Mouse (Mus musculus) kidney, postnatal 0 days (tissue): ENCODE data around the gene Pde4d. TPM values are rescaled to one million over a fixed set of nuclear protein-coding genes. Genes with fewer than 3 reads are reported as not detected.

Experiments
- ATAC-seq: fragments of 200-750 bp; cut with Nextera tagmentation; replicated peaks from 2 replicates; pipeline ENCODE4 v1.8.0; 2017; ENCODE audit warnings: low read depth, moderate number of reproducible peaks, moderate TSS enrichment, moderate library complexity; ENCODE audit not compliant: low FRiP score
- DNase-seq: peaks from one replicate; pipeline ENCODE4 v3.0.0-alpha.2; 2016; ENCODE audit warnings: low spot score
- H3K27ac ChIP-seq: fragments of 300-500 bp; sonication (generic); 2 replicates; pipeline ENCODE4 v1.5.1; 2014; ENCODE audit warnings: mild to moderate bottlenecking
- H3K27me3 ChIP-seq: fragments of 300-500 bp; sonication (generic); 2 replicates; pipeline ENCODE4 v1.6.1; 2014; ENCODE audit warnings: low read length, mixed read lengths; ENCODE audit not compliant: insufficient read depth
- H3K36me3 ChIP-seq: fragments of 300-500 bp; sonication (generic); 2 replicates; pipeline ENCODE4 v1.6.1; 2014; ENCODE audit warnings: low read length, mixed read lengths; ENCODE audit not compliant: insufficient read depth
- H3K4me1 ChIP-seq: fragments of 300-500 bp; sonication (generic); replicated peaks from 2 replicates; pipeline ENCODE4 v1.6.1; 2014; ENCODE audit warnings: antibody characterized with exemption, low read length, mixed read lengths; ENCODE audit not compliant: insufficient read depth
- H3K4me2 ChIP-seq: fragments of 300-500 bp; sonication (generic); 2 replicates; pipeline ENCODE4 v1.6.1; 2014; ENCODE audit warnings: mild to moderate bottlenecking, low read length, moderate library complexity, mixed read lengths
- H3K4me3 ChIP-seq: fragments of 300-500 bp; sonication (generic); replicated peaks from 2 replicates; pipeline ENCODE4 v1.5.1; 2014; ENCODE audit warnings: low read depth, low read length
- H3K9ac ChIP-seq: fragments of 300-500 bp; sonication (generic); 2 replicates; pipeline ENCODE4 v1.6.1; 2014; ENCODE audit warnings: low read depth, low read length
- H3K9me3 ChIP-seq: fragments of 300-500 bp; sonication (generic); replicated peaks from 2 replicates; pipeline ENCODE4 v1.6.1; 2016; ENCODE audit warnings: low read length, inconsistent platforms, mixed read lengths
- CTCF ChIP-seq: IDR thresholded peaks from 2 replicates; pipeline ENCODE4 v1.5.1; 2016; ENCODE audit warnings: antibody characterized with exemption, low read depth, mild to moderate bottlenecking, moderate library complexity
- WGBS: fragments of 180-500 bp; shearing (Covaris S2); extraction: QIAGEN DNeasy Blood & Tissue Kit; methylation state at CpG from one replicate; pipeline ENCODE4 v1.1.7; 2014; 5-methylcytosine and 5-hydroxymethylcytosine counted together
- polyA plus RNA-seq: library from polyadenylated mRNA; unstranded; fragments of >200 nt; fragmentation: Nextera tagmentation; extraction: Ambion mirVana; gene quantifications from 2 replicates; pipeline ENCODE4 v1.2.1, GENCODE M21; 2015

Gene Pde4d
- polyA plus RNA-seq, 1 experiment from 2014 or later, result 7.1 TPM

- 45% methylated on average over 7 of the region's 7 CpGs for WGBS
- no peak overlapping the region for H3K9ac ChIP-seq
- DNase-seq (no peak), ATAC-seq (no peak)
- H3K27me3 ChIP-seq, result no peaks in the 10 kb centered on the region
- no peak overlapping the region for H3K4me3 ChIP-seq
- H3K4me1 ChIP-seq, result no peaks in the 10 kb centered on the region
- H3K9me3 ChIP-seq, result no peaks in the 10 kb centered on the region
- TF ChIP-seq CTCF, result no peak
- H3K4me2 ChIP-seq, result no peak overlapping the region
- no peaks in the 10 kb centered on the region for H3K36me3 ChIP-seq
- H3K27ac ChIP-seq, result no peak overlapping the region
These were observed 1202.9 kb downstream of the Pde4d start for GRCm38 (mm10) chr13:109652631-109653030.

DNA sequence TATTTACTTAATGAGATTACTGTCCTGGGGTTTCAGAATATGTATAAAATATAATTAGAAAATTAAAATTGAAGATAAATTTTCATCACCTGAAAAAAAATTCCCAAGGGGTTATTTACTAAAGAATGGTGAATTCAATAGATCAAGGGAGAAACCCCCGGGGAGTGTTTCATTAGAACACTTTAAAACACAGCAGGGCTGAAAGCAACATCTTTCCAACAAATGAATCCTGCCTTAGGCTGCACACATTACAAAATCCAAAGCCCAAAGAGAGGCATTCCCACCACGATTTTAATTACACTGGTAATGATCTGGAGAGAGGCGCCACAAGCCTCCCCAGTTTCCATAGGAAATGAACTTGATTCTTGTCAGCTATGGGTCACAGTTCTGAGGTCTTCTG lies 1205.6 kb downstream of the Pde4d start:
- no peak overlapping the region for H3K27ac ChIP-seq
- 45% methylated on average over 3 of the region's 3 CpGs for WGBS
- H3K4me3 ChIP-seq, result no peak overlapping the region
- TF ChIP-seq CTCF, result no peak
- H3K4me2 ChIP-seq, result no peak overlapping the region
- H3K36me3 ChIP-seq, result no peaks in the 10 kb centered on the region
- H3K9ac ChIP-seq, result no peak overlapping the region
- H3K27me3 ChIP-seq, result no peaks in the 10 kb centered on the region
- DNase-seq (no peak), ATAC-seq (no peak)
- no peaks in the 10 kb centered on the region for H3K4me1 ChIP-seq
- H3K9me3 ChIP-seq, result no peaks in the 10 kb centered on the region

- no peak overlapping the region for H3K4me2 ChIP-seq
- H3K9me3 ChIP-seq, result no peaks in the 10 kb centered on the region
- ATAC-seq (no peak), DNase-seq (no peak)
- no peak overlapping the region for H3K9ac ChIP-seq
- H3K4me3 ChIP-seq, result no peak overlapping the region
- no peak for TF ChIP-seq CTCF
- no peak overlapping the region for H3K27ac ChIP-seq
- H3K36me3 ChIP-seq, result no peaks in the 10 kb centered on the region
- H3K27me3 ChIP-seq, result no peaks in the 10 kb centered on the region
- H3K4me1 ChIP-seq, result no peaks in the 10 kb centered on the region; the same call in 1 of the 2 replicates
- WGBS, result 67% methylated on average over 6 of the region's 6 CpGs
These were observed 1209.4 kb downstream of the Pde4d start for GRCm38 (mm10) chr13:109659103-109659502.

DNA sequence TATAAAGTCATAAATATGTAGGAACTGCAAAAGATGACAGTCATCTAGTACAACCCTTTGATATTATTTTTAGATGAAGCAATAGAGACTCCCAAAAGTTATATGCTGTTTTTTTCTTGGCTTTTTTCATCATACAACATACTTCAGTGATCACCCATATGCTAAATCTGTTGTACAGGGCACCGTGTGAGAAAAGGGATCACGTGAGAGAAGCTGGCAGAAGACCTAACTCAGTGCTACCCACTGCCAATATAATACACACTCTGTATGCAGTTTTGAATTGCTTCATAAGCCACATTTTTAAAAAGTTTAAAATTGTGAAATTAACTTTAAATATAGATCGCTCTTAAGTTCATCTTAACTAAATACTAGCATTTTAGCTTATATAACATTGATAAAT lies 1211.6 kb downstream of the Pde4d start:
- ATAC-seq (no peak), DNase-seq (no peak)
- H3K36me3 ChIP-seq, result no peaks in the 10 kb centered on the region
- no peaks in the 10 kb centered on the region for H3K27me3 ChIP-seq
- H3K4me2 ChIP-seq, result no peak overlapping the region
- H3K27ac ChIP-seq, result no peak overlapping the region
- H3K4me3 ChIP-seq, result no peak overlapping the region
- H3K4me1 ChIP-seq, result no peaks in the 10 kb centered on the region; the same call in 1 of the 2 replicates
- WGBS, result 92% methylated on average over 3 of the region's 3 CpGs
- no peak for TF ChIP-seq CTCF
- no peak overlapping the region for H3K9ac ChIP-seq
- no peaks in the 10 kb centered on the region for H3K9me3 ChIP-seq

DNA sequence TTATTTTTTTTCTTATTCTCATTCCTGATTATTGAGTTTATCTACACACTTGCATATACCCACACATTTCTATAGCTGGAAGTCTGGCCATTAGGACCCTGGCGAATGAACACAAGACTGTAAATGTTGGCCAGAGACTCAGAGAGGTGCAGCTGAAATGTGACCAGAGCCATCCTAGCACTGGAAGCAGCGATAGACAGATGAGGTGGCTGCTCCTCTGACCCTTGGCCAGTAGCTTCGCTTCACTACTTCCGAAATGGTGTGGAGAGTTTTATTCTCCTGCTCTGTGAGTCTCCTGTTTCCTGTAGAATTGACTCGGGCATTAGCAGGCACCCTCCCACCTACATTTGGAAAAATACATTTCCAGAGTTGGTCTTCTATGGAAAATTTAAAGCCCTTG lies 1212.4 kb downstream of the Pde4d start:
- Histone ChIP-seq H3K9ac (no peak overlapping the region), H3K9me3 (no peaks in the 10 kb centered on the region), H3K36me3 (no peaks in the 10 kb centered on the region), H3K4me1 (no peaks in the 10 kb centered on the region; the same call in 1 of the 2 replicates), H3K27ac (peak overlapping the region; percentile 32; the same call in 1 of the 2 replicates), H3K4me2 (peak overlapping the region; percentile 11; the same call in 1 of the 2 replicates), H3K27me3 (no peaks in the 10 kb centered on the region), H3K4me3 (no peak overlapping the region)
- peak; percentile 77 for DNase-seq
- 21% methylated on average over 5 of the region's 5 CpGs for WGBS
- peak; percentile 86; the same call in 1 of the 2 replicates for ATAC-seq
- TF ChIP-seq CTCF, result no peak

GRCm38 (mm10) chr13:109662731-109663130 lies 1213.0 kb downstream of the Pde4d start:
- DNase-seq (no peak), ATAC-seq (peak; percentile 48; the same call in 1 of the 2 replicates)
- 26% methylated on average over 3 of the region's 3 CpGs for WGBS
- Histone ChIP-seq H3K9me3 (no peaks in the 10 kb centered on the region), H3K27ac (peak overlapping the region; percentile 32; the same call in 1 of the 2 replicates), H3K4me3 (no peak overlapping the region), H3K4me2 (no peak overlapping the region), H3K36me3 (no peaks in the 10 kb centered on the region), H3K9ac (no peak overlapping the region), H3K27me3 (no peaks in the 10 kb centered on the region), H3K4me1 (no peaks in the 10 kb centered on the region; the same call in 1 of the 2 replicates)
- TF ChIP-seq CTCF, result no peak
